Mouse (Mus musculus) heart, adult 2 months (tissue): ENCODE data around the gene Rnf126. TPM values are rescaled to one million over a fixed set of nuclear protein-coding genes. Genes with fewer than 3 reads are reported as not detected.

Source experiments
- DNase-seq, 2 experiments: peaks; one replicate each; pipeline ENCODE4 v3.0.0; 2021
- H3K27ac ChIP-seq: fragments of 200-600 bp; 2 replicates; pipeline ENCODE4 v1.8.1; 2022
- H3K27me3 ChIP-seq: fragments of 200-500 bp; 2 replicates; pipeline ENCODE4 v1.6.1; 2012; ENCODE audit warnings: mild to moderate bottlenecking, low read length, inconsistent platforms, mixed read lengths; ENCODE audit not compliant: control insufficient read depth, insufficient read depth
- H3K36me3 ChIP-seq: fragments of 200-500 bp; 2 replicates; pipeline ENCODE4 v1.6.1; 2012; ENCODE audit warnings: low read length, inconsistent platforms; ENCODE audit not compliant: control insufficient read depth, insufficient read depth
- H3K4me1 ChIP-seq: fragments of 200-500 bp; 2 replicates; pipeline ENCODE4 v1.6.1; 2011; ENCODE audit warnings: low read length; ENCODE audit not compliant: control insufficient read depth, insufficient read depth
- H3K4me3 ChIP-seq: fragments of 200-600 bp; 2 replicates; pipeline ENCODE4 v1.8.1; 2022
- H3K79me2 ChIP-seq: fragments of 200-500 bp; replicated peaks from 2 replicates; pipeline ENCODE4 v1.6.1; 2012; ENCODE audit warnings: mild to moderate bottlenecking, inconsistent platforms, low read length, moderate library complexity, mixed read lengths; ENCODE audit not compliant: control insufficient read depth, insufficient read depth
- H3K9ac ChIP-seq: fragments of 200-500 bp; 2 replicates; pipeline ENCODE4 v1.6.1; 2012; ENCODE audit warnings: low read depth, mild to moderate bottlenecking, control low read depth, inconsistent platforms, low read length, mixed read lengths
- CTCF ChIP-seq: fragments of 200-600 bp; IDR thresholded peaks from 2 replicates; pipeline ENCODE4 v1.8.1; 2022; ENCODE audit warnings: antibody characterized with exemption, mild to moderate bottlenecking, moderate library complexity
- EP300 ChIP-seq: fragments of 200-500 bp; IDR thresholded peaks from 2 replicates; pipeline ENCODE4 v1.6.1; 2011; ENCODE audit warnings: low read depth, low read length, control low read depth; ENCODE audit not compliant: insufficient read depth
- POLR2A ChIP-seq: fragments of 200-500 bp; IDR thresholded peaks from 2 replicates; pipeline ENCODE4 v1.6.1; 2011; ENCODE audit warnings: mild to moderate bottlenecking, low read depth, low read length, control low read depth; ENCODE audit not compliant: insufficient read depth
- WGBS: fragments of 180-500 bp; shearing (Covaris S2); methylation state at CpG from one replicate; pipeline ENCODE4 v1.1.7; 2018; 5-methylcytosine and 5-hydroxymethylcytosine counted together
- intact Hi-C: fragments of 180-260 bp; cut with DNase I; formaldehyde crosslinking; loops from one replicate; pipeline ENCODE4 v1.15.1; 2025
- long read RNA-seq: library from polyadenylated mRNA; stranded (forward); transcript quantifications from one replicate; pipeline ENCODE4 v2.0.0, GENCODE M21; 2021
- polyA plus RNA-seq: library from polyadenylated mRNA; depleted of rRNA; stranded (reverse); fragments of >200 nt; gene quantifications from 2 replicates; pipeline ENCODE4 v1.2.3, GENCODE M21; 2012; rRNA removed
- total RNA-seq, 2 experiments: library from RNA; stranded (reverse); gene quantifications; 2 replicates each; pipeline ENCODE4 v1.2.3; 2021

Rnf126 gene
- total RNA-seq, result 10 to 100 TPM; 22.9 to 23.6 TPM
- polyA plus RNA-seq, result 41.4 and 48.0 TPM in 2 replicates
- long read RNA-seq, transcript Rnf126-201 (9 exons, 1,639 nt), result major isoform, 28 of 39 reads
- long read RNA-seq, partial matches to known transcripts, result 2 of 39 reads
- long read RNA-seq, other reads (novel, unspliced or antisense), result 9 of 39 reads

DNA sequence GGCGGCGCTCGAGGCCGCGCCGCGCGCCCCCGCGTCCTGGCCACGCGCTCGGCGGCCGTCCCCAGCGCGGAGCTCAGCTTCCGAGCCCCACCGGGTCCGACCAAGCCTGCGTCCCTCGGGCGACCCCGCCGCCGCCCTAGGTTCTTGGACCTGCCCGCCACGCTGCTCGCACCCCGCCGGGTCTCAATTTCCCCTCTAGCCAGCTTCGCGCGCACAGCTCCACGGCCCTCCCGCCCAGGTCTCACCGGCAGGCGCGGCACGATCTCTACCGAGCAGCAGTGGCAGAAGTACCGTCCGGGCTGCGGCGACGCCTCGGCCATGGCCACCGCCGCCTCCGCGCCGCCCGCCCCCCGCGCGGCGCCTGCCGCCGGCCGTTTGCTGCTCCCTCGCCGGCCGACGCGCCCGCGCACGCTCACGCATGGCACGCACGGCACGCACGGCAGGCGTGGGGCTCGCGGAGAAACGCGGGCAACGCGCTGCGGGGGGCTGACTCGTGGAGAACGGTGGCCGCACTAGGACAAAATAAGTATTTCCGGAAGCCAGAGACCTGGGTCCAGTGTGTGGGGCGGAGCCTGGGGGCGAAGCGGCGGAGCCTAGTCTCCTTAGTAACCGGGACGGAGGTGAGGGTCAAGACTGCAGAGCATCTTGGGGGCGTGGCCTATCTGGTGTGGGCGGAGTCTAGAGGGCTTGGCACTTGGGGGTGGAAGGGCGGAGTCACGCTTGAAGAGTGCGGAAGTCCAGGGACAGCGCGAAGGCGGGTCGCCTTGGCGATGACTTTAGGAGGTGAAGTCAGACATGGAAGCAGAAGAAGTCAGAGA is at the start of gene Rnf126:
Gene Rnf126 (minus strand): TSS at position 445 of the 818 bp plus-strand sequence.
- DNase-seq, result peak; percentile 99
- 1% methylated on average over 91 of the region's 101 CpGs for WGBS
- no peaks in the 10 kb centered on the region for H3K36me3 ChIP-seq
- TF ChIP-seq POLR2A (peak; percentile 5; the same call in 1 of the 2 replicates), EP300 (0 out of 2 replicates have a peak, but pooled peaks have one; percentile 43), CTCF (no peak)
- peaks cover 14% of the 10 kb centered on the region for H3K4me1 ChIP-seq
- peak within 1 kb of the TSS; percentile 97 for H3K9ac ChIP-seq
- H3K4me3 ChIP-seq, result peak within 1 kb of the TSS; percentile 90
- peak within 1 kb of the TSS; percentile 88 for H3K27ac ChIP-seq
- peaks cover 4% of the 10 kb centered on the region; the same call in 1 of the 2 replicates for H3K79me2 ChIP-seq
- intact Hi-C loops, result loop anchor here (2.0 kb wide), 1 partner anchor 20 kb away; the partner anchor contains the start of gene Polrmt
- H3K27me3 ChIP-seq, result no peaks in the 10 kb centered on the region

GRCm38 (mm10) chr10:79815671-79816494 is 49.1 kb upstream of the Rnf126 start:
- no peak for TF ChIP-seq POLR2A
- no peak for TF ChIP-seq EP300
- TF ChIP-seq CTCF, result no peak
- 0 out of 2 replicates have a peak, but pooled peaks cover 1% of the 10 kb centered on the region for H3K4me1 ChIP-seq
- WGBS, result 84% methylated on average over 12 of the region's 12 CpGs
- no peaks in the 10 kb centered on the region for H3K36me3 ChIP-seq
- H3K27ac ChIP-seq, result no peak overlapping the region
- intact Hi-C loops, result loop anchor here (5.0 kb wide), 1 partner anchor 34 kb away; no protein-coding TSS in a partner anchor
- no peaks in the 10 kb centered on the region for H3K79me2 ChIP-seq
- no peak overlapping the region for H3K9ac ChIP-seq
- H3K4me3 ChIP-seq, result no peak overlapping the region
- no peak for DNase-seq
- H3K27me3 ChIP-seq, result no peaks in the 10 kb centered on the region

DNA sequence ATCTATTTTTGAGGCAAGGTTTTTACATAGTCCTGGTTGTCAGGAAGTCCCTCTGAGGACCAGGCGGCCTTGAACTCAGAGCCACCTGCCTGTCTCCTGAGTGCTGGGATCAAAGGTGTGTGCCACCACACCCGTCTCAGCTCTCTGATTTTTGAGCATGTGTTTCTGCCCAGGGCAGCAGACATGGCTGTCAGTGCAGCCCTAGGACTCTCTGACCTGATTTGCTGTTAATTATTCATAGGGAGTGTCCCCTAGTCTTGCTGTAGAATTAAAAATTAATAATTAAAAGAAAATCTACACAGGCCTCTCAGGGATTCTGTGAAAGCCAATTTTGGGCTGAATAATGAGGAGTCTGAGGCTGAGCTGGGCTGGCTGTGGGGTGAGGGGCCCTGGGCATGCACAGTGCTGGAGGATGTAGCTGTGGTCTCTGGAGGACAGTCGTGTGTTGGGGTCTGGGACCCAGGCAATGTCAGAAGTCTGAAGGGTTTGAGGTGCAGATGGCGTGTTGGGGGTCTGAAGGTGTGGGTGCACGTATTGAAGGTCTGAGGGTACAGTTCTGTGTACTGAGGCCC is 47.6 kb upstream of the Rnf126 start:
- Histone ChIP-seq H3K27ac (no peak overlapping the region), H3K27me3 (no peaks in the 10 kb centered on the region), H3K4me1 (0 out of 2 replicates have a peak, but pooled peaks cover 1% of the 10 kb centered on the region), H3K4me3 (no peak overlapping the region), H3K9ac (no peak overlapping the region), H3K79me2 (no peaks in the 10 kb centered on the region), H3K36me3 (no peaks in the 10 kb centered on the region)
- 86% methylated on average over 5 of the region's 5 CpGs for WGBS
- no peak for TF ChIP-seq POLR2A
- no peak for TF ChIP-seq EP300
- TF ChIP-seq CTCF, result no peak
- DNase-seq, result no peak
- intact Hi-C loops, result loop anchor here (5.0 kb wide), 1 partner anchor 1743 kb away; the partner anchor contains the start of gene Aes

DNA sequence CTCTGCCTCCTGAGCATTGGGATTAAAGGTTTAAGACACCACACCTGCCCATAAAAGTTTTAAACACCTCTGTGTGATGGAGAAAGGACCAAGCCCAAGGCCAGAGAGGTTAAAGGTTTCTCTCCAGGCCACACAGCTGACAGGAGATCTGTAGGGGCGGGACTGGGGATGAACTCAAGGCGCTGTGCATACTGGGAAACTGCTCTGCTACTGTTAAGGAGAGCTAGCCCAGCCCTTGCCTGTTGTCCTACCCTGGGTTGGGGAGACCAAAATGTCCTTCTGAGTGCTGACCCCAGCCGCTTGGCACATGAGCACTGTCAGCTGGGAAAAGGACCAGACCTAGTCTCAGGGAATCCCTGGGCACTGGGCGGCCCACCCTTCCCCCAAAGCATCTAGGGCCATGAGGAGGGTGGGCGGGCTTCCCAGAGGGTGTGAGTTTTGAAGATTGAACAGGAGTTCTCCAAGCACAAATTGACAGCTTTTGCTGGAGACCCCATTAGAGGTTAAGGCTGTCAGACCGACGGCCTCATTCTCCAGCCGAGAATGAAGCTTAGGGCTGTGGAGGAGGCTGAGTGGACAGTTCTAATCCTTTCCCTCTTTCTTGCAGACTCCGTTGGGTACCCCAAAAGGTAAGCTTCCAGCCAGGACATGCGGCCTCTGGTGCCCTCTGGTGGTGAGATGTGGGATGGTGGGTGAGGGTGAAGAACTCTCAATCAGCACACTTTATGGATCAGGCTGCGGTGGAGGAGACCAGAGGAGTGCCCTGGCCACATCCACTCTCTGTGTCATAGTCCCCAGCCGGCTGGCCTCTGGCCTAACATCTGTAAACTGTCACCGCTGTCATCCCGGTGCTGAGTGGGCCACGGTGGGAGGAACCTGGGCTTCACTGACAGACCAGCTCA is 45.2 kb upstream of the Rnf126 start:
- H3K36me3 ChIP-seq, result no peaks in the 10 kb centered on the region
- peak; percentile 80 to 93 for DNase-seq
- 0 out of 2 replicates have a peak, but pooled peaks cover 3% of the 10 kb centered on the region for H3K4me1 ChIP-seq
- no peak overlapping the region for H3K9ac ChIP-seq
- intact Hi-C loops, result loop anchor here (1.0 to 5.0 kb wide), 2 partner anchors 19 to 1745 kb away; partner anchors contain the start of genes Aes and Palm
- H3K27ac ChIP-seq, result no peak overlapping the region
- 26% methylated on average over 15 of the region's 15 CpGs for WGBS
- no peaks in the 10 kb centered on the region for H3K27me3 ChIP-seq
- no peaks in the 10 kb centered on the region for H3K79me2 ChIP-seq
- no peak overlapping the region for H3K4me3 ChIP-seq
- peak; percentile 98; the same call in 1 of the 2 replicates for TF ChIP-seq CTCF
- TF ChIP-seq POLR2A, result 0 out of 2 replicates have a peak, but pooled peaks have one; percentile 17
- peak; percentile 95 for TF ChIP-seq EP300
